Mouse (Mus musculus): ENCODE measurements at regions not wholly inside any gene's neighbourhood (a gene's known extent, or its start where the extent isn't known, plus 50 kb on each side); places are given as distances from the start of the nearest gene placed in this dataset.

DNA sequence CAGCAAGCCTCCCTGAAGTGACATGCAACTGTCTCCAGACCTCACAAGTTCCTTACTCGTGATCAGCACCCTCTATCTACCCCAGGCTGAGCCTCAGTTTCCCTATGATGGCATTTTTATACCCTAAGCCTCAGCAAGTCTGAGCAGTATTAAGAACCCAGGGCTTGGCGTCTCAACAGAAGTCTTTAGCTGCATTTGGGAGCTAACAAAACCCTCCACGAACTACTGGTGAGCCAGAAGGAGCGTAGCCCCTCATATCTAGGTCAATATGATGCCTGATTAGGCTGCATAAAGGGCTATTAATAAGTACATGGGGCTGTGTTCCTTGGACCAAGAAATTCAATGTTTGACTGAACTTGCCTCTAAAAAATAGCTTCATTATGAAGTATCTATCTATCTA lies 600.4 kb downstream of the Tox3 start:
- no peak for TF ChIP-seq CTCF (IDR thresholded peaks at IDR 0.05; ENCODE audit: low read depth, low read length)
- TF ChIP-seq POLR2A (IDR thresholded peaks at IDR 0.05; ENCODE audit: extremely low read depth, insufficient read depth, low read length): no peak
